Mouse (Mus musculus): Measurements from ENCODE around the gene Dok3.

- TF ChIP-seq MYOG (IDR thresholded peaks at IDR 0.05; ENCODE audit: control insufficient read depth in 1 of 3, insufficient read depth in 1 of 3, insufficient read length in 2 of 3, low read depth in 2 of 3), result peak in 1 of 3 experiments; percentile 50
- TF ChIP-seq MAX (IDR thresholded peaks at IDR 0.05; ENCODE audit: low read depth), result no peak
- no peak for TF ChIP-seq TCF12 (IDR thresholded peaks at IDR 0.05; ENCODE audit: insufficient read depth, poor library complexity, severe bottlenecking)
- TF ChIP-seq POLR2AphosphoS2 (IDR thresholded peaks at IDR 0.05; ENCODE audit: insufficient read length, low read depth), result no peak
- TF ChIP-seq USF1 (IDR thresholded peaks at IDR 0.05; ENCODE audit: low read depth), result no peak
- TF ChIP-seq POLR2A (IDR thresholded peaks at IDR 0.05; ENCODE audit: insufficient read length, low read depth), result no peak
- no peak for TF ChIP-seq E2F4 (IDR thresholded peaks at IDR 0.05; ENCODE audit: insufficient read depth)
Measured at GRCm38 (mm10) chr13:55570286-55570973, 41.3 kb upstream of the Dok3 start.

All from myocyte (in vitro differentiated cells).